30 mouse cellular contexts compared by ENCODE assay signal in genomic region chr1:192421377-192422166, GRCm38 (mm10).
DNase-seq lines count a peak whose midpoint lies in the region.
"Had no signal": no experiment of that assay in that cellular context is flagged by ENCODE, and none has a peak within 500 bp of the region (broad histone marks: within the 10 kb centered on the region; RNA-seq: fewer than 3 reads in every experiment).

No protein-coding gene starts in this region.

- no peak overlapping the region for H3K27ac ChIP-seq in limb, embryonic 10.5 days
- H3K27ac ChIP-seq: embryonic facial prominence, embryonic 12.5 days; forebrain, embryonic 15.5 days; heart, embryonic 10.5 days; heart, embryonic 15.5 days; hindbrain, postnatal 0 days; intestine, embryonic 15.5 days; kidney, postnatal 0 days; liver, embryonic 14.5 days; midbrain, embryonic 15.5 days; neural tube, embryonic 15.5 days; stomach, embryonic 15.5 days had no signal

- no peaks in the 10 kb centered on the region for H3K9me3 ChIP-seq in limb, embryonic 10.5 days (replicated peaks)
- H3K9me3 ChIP-seq: embryonic facial prominence, embryonic 12.5 days; forebrain, embryonic 15.5 days; heart, embryonic 10.5 days; heart, embryonic 15.5 days; intestine, embryonic 15.5 days; midbrain, embryonic 15.5 days; neural tube, embryonic 15.5 days; stomach, embryonic 15.5 days had no signal

- H3K4me1 ChIP-seq in limb, embryonic 10.5 days = no peaks in the 10 kb centered on the region
- H3K4me1 ChIP-seq: embryonic facial prominence, embryonic 12.5 days; heart, embryonic 10.5 days; heart, embryonic 15.5 days; intestine, embryonic 15.5 days; midbrain, embryonic 15.5 days; neural tube, embryonic 15.5 days; stomach, embryonic 15.5 days had no signal

- H3K36me3 ChIP-seq in limb, embryonic 10.5 days = no peaks in the 10 kb centered on the region
- H3K36me3 ChIP-seq: embryonic facial prominence, embryonic 12.5 days; forebrain, embryonic 15.5 days; heart, embryonic 10.5 days; heart, embryonic 15.5 days; intestine, embryonic 15.5 days; midbrain, embryonic 15.5 days; neural tube, embryonic 15.5 days; stomach, embryonic 15.5 days had no signal

- H3K27me3 ChIP-seq in limb, embryonic 10.5 days (ENCODE audit: low read depth, poor library complexity, severe bottlenecking) = no peaks in the 10 kb centered on the region
- H3K27me3 ChIP-seq: embryonic facial prominence, embryonic 12.5 days; forebrain, embryonic 15.5 days; heart, embryonic 15.5 days; intestine, embryonic 15.5 days; midbrain, embryonic 15.5 days; neural tube, embryonic 15.5 days; stomach, embryonic 15.5 days had no signal

- no peak overlapping the region for H3K4me3 ChIP-seq in limb, embryonic 10.5 days
- H3K4me3 ChIP-seq: embryonic facial prominence, embryonic 12.5 days; forebrain, embryonic 15.5 days; heart, embryonic 10.5 days; heart, embryonic 15.5 days; intestine, embryonic 15.5 days; midbrain, embryonic 15.5 days; neural tube, embryonic 15.5 days; stomach, embryonic 15.5 days had no signal

- DNase-seq in right cerebral cortex, postnatal 10 days (ENCODE audit: low spot score in 2 of 2) = peak; percentile 57 to 82
- no peak for DNase-seq in right cerebral cortex, postnatal 25 days
- peak; percentile 13 to 37 for DNase-seq in frontal cortex, postnatal 14 days (ENCODE audit: low spot score in 2 of 2)
- DNase-seq in left cerebral cortex, postnatal 14 days (ENCODE audit: low spot score in 2 of 2) = peak; percentile 37 to 64
- no peak for DNase-seq in lung, postnatal 36 days
- DNase-seq in gastrocnemius, postnatal 25 days = no peak
- DNase-seq in limb, embryonic 10.5 days (ENCODE audit: low spot score) = no peak
- DNase-seq: adrenal gland, adult 8-10 months; B cell, adult 2 months; cerebellum, adult 11 months; cerebellum, adult 9-10 months; cerebellum, postnatal 36 days; embryo, embryonic 11 days; kidney, adult 2 months; kidney, postnatal 4 days; liver; lung, adult 2 months; lung, postnatal 10 days; thymus, postnatal 25 days had no signal

- intact Hi-C loops in left cerebral cortex, postnatal 14 days (cut with DNase I) = no loop called here

- WGBS in limb, embryonic 10.5 days = 92% methylated on average over 14 of the region's 14 CpGs

Comparison
In these comparisons a context has a peak if more than half of its experiments do, and no peak if none do; other contexts are left out.
1. DNase-seq: peak in right cerebral cortex, postnatal 10 days (2 of 2), frontal cortex, postnatal 14 days (2 of 2) and left cerebral cortex, postnatal 14 days (2 of 2); none in right cerebral cortex, postnatal 25 days (single experiment), lung, postnatal 36 days (single experiment), gastrocnemius, postnatal 25 days (single experiment) and limb, embryonic 10.5 days (single experiment).